Mouse (Mus musculus): ENCODE measurements around the gene Pik3cg. TPM values are rescaled to one million over a fixed set of nuclear protein-coding genes. Genes with fewer than 3 reads are reported as not detected.

Pik3cg gene
- polyA plus RNA-seq, 1 experiment from 2014 or later = 1.1 TPM

GRCm38 (mm10) chr12:32203695-32204094 is 4.8 kb downstream of the Pik3cg start:
- Histone ChIP-seq H3K4me3 (ENCODE audit: low read depth, low read length) (no peak overlapping the region), H3K9me3 (ENCODE audit: control insufficient read depth) (no peaks in the 10 kb centered on the region), H3K4me1 (replicated peaks; ENCODE audit: control insufficient read depth, insufficient read depth, low read length) (no peaks in the 10 kb centered on the region), H3K27me3 (replicated peaks; ENCODE audit: control insufficient read depth, insufficient read depth, low read length) (no peaks in the 10 kb centered on the region), H3K9ac (ENCODE audit: low read depth, low read length) (no peak overlapping the region), H3K27ac (ENCODE audit: low read depth, low read length) (no peak overlapping the region), H3K4me2 (replicated peaks; ENCODE audit: low read depth) (no peak overlapping the region), H3K36me3 (ENCODE audit: control insufficient read depth, insufficient read depth) (no peaks in the 10 kb centered on the region)
- ATAC-seq = no peak
- TF ChIP-seq CTCF (IDR thresholded peaks at IDR 0.05; ENCODE audit: low read depth) = no peak
- WGBS = 75% methylated on average over 8 of the region's 8 CpGs

- no peak overlapping the region for H3K9ac ChIP-seq (ENCODE audit: low read depth, low read length)
- no peak overlapping the region for H3K27ac ChIP-seq (ENCODE audit: low read depth, low read length)
- H3K27me3 ChIP-seq (replicated peaks; ENCODE audit: control insufficient read depth, insufficient read depth, low read length) = no peaks in the 10 kb centered on the region
- no peaks in the 10 kb centered on the region for H3K9me3 ChIP-seq (ENCODE audit: control insufficient read depth)
- 88% methylated on average over 5 of the region's 5 CpGs for WGBS
- ATAC-seq = no peak
- no peak overlapping the region for H3K4me3 ChIP-seq (ENCODE audit: low read depth, low read length)
- no peaks in the 10 kb centered on the region for H3K36me3 ChIP-seq (ENCODE audit: control insufficient read depth, insufficient read depth)
- H3K4me1 ChIP-seq (replicated peaks; ENCODE audit: control insufficient read depth, insufficient read depth, low read length) = no peaks in the 10 kb centered on the region
- no peak for TF ChIP-seq CTCF (IDR thresholded peaks at IDR 0.05; ENCODE audit: low read depth)
- H3K4me2 ChIP-seq (replicated peaks; ENCODE audit: low read depth) = no peak overlapping the region
These were observed 5.9 kb downstream of the Pik3cg start for GRCm38 (mm10) chr12:32202583-32202982.

- Histone ChIP-seq H3K4me2 (replicated peaks; ENCODE audit: low read depth) (no peak overlapping the region), H3K9ac (ENCODE audit: low read depth, low read length) (no peak overlapping the region), H3K9me3 (ENCODE audit: control insufficient read depth) (no peaks in the 10 kb centered on the region), H3K4me3 (ENCODE audit: low read depth, low read length) (no peak overlapping the region), H3K27me3 (replicated peaks; ENCODE audit: control insufficient read depth, insufficient read depth, low read length) (no peaks in the 10 kb centered on the region), H3K36me3 (ENCODE audit: control insufficient read depth, insufficient read depth) (no peaks in the 10 kb centered on the region), H3K27ac (ENCODE audit: low read depth, low read length) (no peak overlapping the region), H3K4me1 (replicated peaks; ENCODE audit: control insufficient read depth, insufficient read depth, low read length) (no peaks in the 10 kb centered on the region)
- no peak for ATAC-seq
- 85% methylated on average over 7 of the region's 7 CpGs for WGBS
- no peak for TF ChIP-seq CTCF (IDR thresholded peaks at IDR 0.05; ENCODE audit: low read depth)
These were observed 6.5 kb downstream of the Pik3cg start for GRCm38 (mm10) chr12:32201932-32202331.

- H3K4me3 ChIP-seq (ENCODE audit: low read depth, low read length) = no peak overlapping the region
- TF ChIP-seq CTCF (IDR thresholded peaks at IDR 0.05; ENCODE audit: low read depth) = no peak
- H3K4me1 ChIP-seq (replicated peaks; ENCODE audit: control insufficient read depth, insufficient read depth, low read length) = no peaks in the 10 kb centered on the region
- H3K4me2 ChIP-seq (replicated peaks; ENCODE audit: low read depth) = no peak overlapping the region
- no peaks in the 10 kb centered on the region for H3K27me3 ChIP-seq (replicated peaks; ENCODE audit: control insufficient read depth, insufficient read depth, low read length)
- no peak for ATAC-seq
- 90% methylated on average over 6 of the region's 6 CpGs for WGBS
- no peak overlapping the region for H3K9ac ChIP-seq (ENCODE audit: low read depth, low read length)
- H3K9me3 ChIP-seq (ENCODE audit: control insufficient read depth) = no peaks in the 10 kb centered on the region
- H3K36me3 ChIP-seq (ENCODE audit: control insufficient read depth, insufficient read depth) = no peaks in the 10 kb centered on the region
- no peak overlapping the region for H3K27ac ChIP-seq (ENCODE audit: low read depth, low read length)
These were observed 7.3 kb downstream of the Pik3cg start for GRCm38 (mm10) chr12:32201070-32201585.

GRCm38 (mm10) chr12:32200387-32201069 is 7.9 kb downstream of the Pik3cg start:
- no peaks in the 10 kb centered on the region for H3K4me1 ChIP-seq (replicated peaks; ENCODE audit: control insufficient read depth, insufficient read depth, low read length)
- H3K9me3 ChIP-seq (ENCODE audit: control insufficient read depth) = no peaks in the 10 kb centered on the region
- H3K27ac ChIP-seq (ENCODE audit: low read depth, low read length) = no peak overlapping the region
- H3K36me3 ChIP-seq (ENCODE audit: control insufficient read depth, insufficient read depth) = no peaks in the 10 kb centered on the region
- 86% methylated on average over 16 of the region's 16 CpGs for WGBS
- no peak for ATAC-seq
- no peak overlapping the region for H3K4me3 ChIP-seq (ENCODE audit: low read depth, low read length)
- H3K9ac ChIP-seq (ENCODE audit: low read depth, low read length) = no peak overlapping the region
- no peak overlapping the region for H3K4me2 ChIP-seq (replicated peaks; ENCODE audit: low read depth)
- H3K27me3 ChIP-seq (replicated peaks; ENCODE audit: control insufficient read depth, insufficient read depth, low read length) = no peaks in the 10 kb centered on the region
- TF ChIP-seq CTCF (IDR thresholded peaks at IDR 0.05; ENCODE audit: low read depth) = no peak

- H3K4me2 ChIP-seq (replicated peaks; ENCODE audit: low read depth) = no peak overlapping the region
- no peaks in the 10 kb centered on the region for H3K36me3 ChIP-seq (ENCODE audit: control insufficient read depth, insufficient read depth)
- H3K4me1 ChIP-seq (replicated peaks; ENCODE audit: control insufficient read depth, insufficient read depth, low read length) = no peaks in the 10 kb centered on the region
- no peaks in the 10 kb centered on the region for H3K9me3 ChIP-seq (ENCODE audit: control insufficient read depth)
- TF ChIP-seq CTCF (IDR thresholded peaks at IDR 0.05; ENCODE audit: low read depth) = no peak
- H3K9ac ChIP-seq (ENCODE audit: low read depth, low read length) = no peak overlapping the region
- H3K27me3 ChIP-seq (replicated peaks; ENCODE audit: control insufficient read depth, insufficient read depth, low read length) = no peaks in the 10 kb centered on the region
- no peak overlapping the region for H3K4me3 ChIP-seq (ENCODE audit: low read depth, low read length)
- H3K27ac ChIP-seq (ENCODE audit: low read depth, low read length) = no peak overlapping the region
- 77% methylated on average over 4 of the region's 4 CpGs for WGBS
- ATAC-seq = no peak
These were observed 9.0 kb downstream of the Pik3cg start for GRCm38 (mm10) chr12:32199422-32199821.

All from intestine, postnatal 0 days (tissue).